Mouse (Mus musculus): ENCODE results near the gene Ippk. TPM values are rescaled to one million over a fixed set of nuclear protein-coding genes. Genes with fewer than 3 reads are reported as not detected.

The Ippk gene
- polyA plus RNA-seq, 1 experiment, result 7.1 TPM

GRCm38 (mm10) chr13:49428042-49428675 is 7.1 kb downstream of the Ippk start:
- Histone ChIP-seq H3K4me1 (ENCODE audit: control insufficient read depth, insufficient read depth, low read length) (peaks cover 9% of the 10 kb centered on the region; the same call in 1 of the 2 replicates), H3K4me3 (ENCODE audit: insufficient read depth, low read depth, low read length) (no peak overlapping the region), H3K36me3 (ENCODE audit: control insufficient read depth, insufficient read depth, low read length) (no peaks in the 10 kb centered on the region), H3K27ac (ENCODE audit: insufficient read depth, low read depth, low read length) (peak overlapping the region; percentile 32; the same call in 1 of the 2 replicates), H3K27me3 (replicated peaks; ENCODE audit: control insufficient read depth, insufficient read depth, low read length) (no peaks in the 10 kb centered on the region)
- peak; percentile 25 for DNase-seq
- TF ChIP-seq POLR2A (IDR thresholded peaks at IDR 0.05; ENCODE audit: low read depth, low read length) (no peak), CTCF (conservative IDR thresholded peaks at IDR 0.05; ENCODE audit: insufficient read depth, insufficient read length, low read depth, low read length) (no peak)
- WGBS, result 76% methylated on average over 1 of the region's 1 CpGs

GRCm38 (mm10) chr13:49430529-49430928 is 9.5 kb downstream of the Ippk start:
- Histone ChIP-seq H3K27ac (ENCODE audit: insufficient read depth, low read depth, low read length) (no peak overlapping the region), H3K27me3 (replicated peaks; ENCODE audit: control insufficient read depth, insufficient read depth, low read length) (no peaks in the 10 kb centered on the region), H3K4me3 (ENCODE audit: insufficient read depth, low read depth, low read length) (no peak overlapping the region), H3K36me3 (ENCODE audit: control insufficient read depth, insufficient read depth, low read length) (no peaks in the 10 kb centered on the region), H3K4me1 (ENCODE audit: control insufficient read depth, insufficient read depth, low read length) (peaks cover 9% of the 10 kb centered on the region; the same call in 1 of the 2 replicates)
- peak; percentile 65 for DNase-seq
- TF ChIP-seq CTCF (conservative IDR thresholded peaks at IDR 0.05; ENCODE audit: insufficient read depth, insufficient read length, low read depth, low read length) (no peak), POLR2A (IDR thresholded peaks at IDR 0.05; ENCODE audit: low read depth, low read length) (no peak)
- 42% methylated on average over 4 of the region's 4 CpGs for WGBS

DNA sequence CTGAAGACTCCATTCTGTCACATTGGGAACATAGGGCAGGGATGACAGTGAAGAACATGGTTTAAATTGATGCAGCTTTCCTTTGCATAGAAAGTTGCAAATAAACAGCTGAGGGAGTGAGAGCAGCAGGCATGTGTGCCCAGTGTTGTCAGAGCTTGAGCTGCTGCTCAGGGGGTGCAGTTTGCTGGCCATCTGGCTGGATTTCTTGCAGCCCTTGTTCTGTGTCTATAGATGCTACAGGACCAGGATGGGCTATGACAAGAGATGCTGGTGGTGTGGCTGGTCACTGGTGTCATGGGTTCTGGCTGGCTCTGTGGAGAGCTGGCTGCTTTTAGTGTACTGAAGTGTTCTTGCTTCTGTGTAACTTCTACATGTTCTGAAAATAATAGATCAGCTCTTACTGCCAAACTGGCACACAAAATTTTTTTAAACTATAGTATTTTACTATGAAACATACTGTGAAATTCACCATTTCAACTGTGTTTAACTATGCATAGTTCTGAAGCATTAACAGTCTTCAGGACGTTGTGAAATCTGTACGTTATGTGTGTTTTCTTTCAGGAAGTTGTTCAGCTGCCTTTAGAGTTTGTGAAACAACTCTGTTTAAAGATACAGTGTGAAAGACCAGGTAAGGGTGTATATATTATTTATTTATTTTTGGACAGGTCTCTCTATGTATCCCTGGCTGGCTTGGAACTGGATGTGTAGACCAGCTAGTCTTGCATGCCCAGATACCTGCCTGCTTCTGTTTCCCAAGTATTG is 12.4 kb downstream of the Ippk start:
- Histone ChIP-seq H3K27me3 (replicated peaks; ENCODE audit: control insufficient read depth, insufficient read depth, low read length) (no peaks in the 10 kb centered on the region), H3K4me3 (ENCODE audit: insufficient read depth, low read depth, low read length) (no peak overlapping the region), H3K36me3 (ENCODE audit: control insufficient read depth, insufficient read depth, low read length) (no peaks in the 10 kb centered on the region), H3K4me1 (ENCODE audit: control insufficient read depth, insufficient read depth, low read length) (peaks cover 5% of the 10 kb centered on the region; the same call in 1 of the 2 replicates), H3K27ac (ENCODE audit: insufficient read depth, low read depth, low read length) (no peak overlapping the region)
- WGBS, result 92% methylated on average over 2 of the region's 2 CpGs
- DNase-seq, result no peak
- TF ChIP-seq CTCF (conservative IDR thresholded peaks at IDR 0.05; ENCODE audit: insufficient read depth, insufficient read length, low read depth, low read length), result no peak
- TF ChIP-seq POLR2A (IDR thresholded peaks at IDR 0.05; ENCODE audit: low read depth, low read length), result no peak

GRCm38 (mm10) chr13:49435745-49436144 is 14.7 kb downstream of the Ippk start:
- H3K4me1 ChIP-seq (ENCODE audit: control insufficient read depth, insufficient read depth, low read length), result no peaks in the 10 kb centered on the region
- no peak for DNase-seq
- WGBS, result 84% methylated on average over 1 of the region's 1 CpGs

DNA sequence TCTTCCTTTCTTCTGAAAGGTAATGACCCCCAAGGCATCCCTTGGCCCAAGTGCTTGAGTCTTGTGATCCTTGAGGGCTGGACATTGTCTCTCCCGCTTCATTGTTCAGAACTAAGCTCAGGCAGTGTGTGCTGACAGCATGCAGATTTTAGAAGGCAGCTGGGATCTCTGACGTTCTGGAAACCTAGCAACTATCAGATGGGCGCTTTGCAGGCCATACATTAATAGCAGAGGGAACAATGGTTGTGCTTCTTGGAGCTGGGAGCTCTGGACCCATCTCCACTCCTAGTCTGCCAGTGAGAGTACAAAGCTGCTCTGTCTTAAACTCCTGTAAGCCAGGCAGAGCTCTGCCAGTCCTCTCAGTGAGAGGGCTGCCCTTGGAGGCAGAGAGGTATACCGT is 15.1 kb downstream of the Ippk start:
- DNase-seq, result no peak
- Histone ChIP-seq H3K36me3 (ENCODE audit: control insufficient read depth, insufficient read depth, low read length) (no peaks in the 10 kb centered on the region), H3K27me3 (replicated peaks; ENCODE audit: control insufficient read depth, insufficient read depth, low read length) (no peaks in the 10 kb centered on the region), H3K27ac (ENCODE audit: insufficient read depth, low read depth, low read length) (no peak overlapping the region), H3K4me3 (ENCODE audit: insufficient read depth, low read depth, low read length) (no peak overlapping the region), H3K4me1 (ENCODE audit: control insufficient read depth, insufficient read depth, low read length) (no peaks in the 10 kb centered on the region)
- TF ChIP-seq POLR2A (IDR thresholded peaks at IDR 0.05; ENCODE audit: low read depth, low read length) (no peak), CTCF (conservative IDR thresholded peaks at IDR 0.05; ENCODE audit: insufficient read depth, insufficient read length, low read depth, low read length) (no peak)
- WGBS, result 80% methylated on average over 4 of the region's 4 CpGs

More at GRCm38 (mm10) chr13:49435745-49436144, 14.7 kb downstream of the Ippk start:
- Histone ChIP-seq H3K27ac (ENCODE audit: insufficient read depth, low read depth, low read length) (no peak overlapping the region), H3K27me3 (replicated peaks; ENCODE audit: control insufficient read depth, insufficient read depth, low read length) (no peaks in the 10 kb centered on the region), H3K36me3 (ENCODE audit: control insufficient read depth, insufficient read depth, low read length) (no peaks in the 10 kb centered on the region), H3K4me3 (ENCODE audit: insufficient read depth, low read depth, low read length) (no peak overlapping the region)
- TF ChIP-seq POLR2A (IDR thresholded peaks at IDR 0.05; ENCODE audit: low read depth, low read length) (no peak), CTCF (conservative IDR thresholded peaks at IDR 0.05; ENCODE audit: insufficient read depth, insufficient read length, low read depth, low read length) (no peak)

- Histone ChIP-seq H3K4me3 (ENCODE audit: insufficient read depth, low read depth, low read length) (no peak overlapping the region), H3K36me3 (ENCODE audit: control insufficient read depth, insufficient read depth, low read length) (no peaks in the 10 kb centered on the region), H3K4me1 (ENCODE audit: control insufficient read depth, insufficient read depth, low read length) (no peaks in the 10 kb centered on the region), H3K27ac (ENCODE audit: insufficient read depth, low read depth, low read length) (no peak overlapping the region), H3K27me3 (replicated peaks; ENCODE audit: control insufficient read depth, insufficient read depth, low read length) (no peaks in the 10 kb centered on the region)
- 96% methylated on average over 6 of the region's 6 CpGs for WGBS
- TF ChIP-seq POLR2A (IDR thresholded peaks at IDR 0.05; ENCODE audit: low read depth, low read length) (no peak), CTCF (conservative IDR thresholded peaks at IDR 0.05; ENCODE audit: insufficient read depth, insufficient read length, low read depth, low read length) (no peak)
- no peak for DNase-seq
These were observed 23.4 kb downstream of the Ippk start for GRCm38 (mm10) chr13:49444451-49444850.

- H3K4me1 ChIP-seq (ENCODE audit: control insufficient read depth, insufficient read depth, low read length), result no peaks in the 10 kb centered on the region
- H3K27me3 ChIP-seq (replicated peaks; ENCODE audit: control insufficient read depth, insufficient read depth, low read length), result no peaks in the 10 kb centered on the region
- no peak overlapping the region for H3K27ac ChIP-seq (ENCODE audit: insufficient read depth, low read depth, low read length)
- H3K4me3 ChIP-seq (ENCODE audit: insufficient read depth, low read depth, low read length), result no peak overlapping the region
- WGBS, result 24% methylated on average over 5 of the region's 5 CpGs
- peak; percentile 81 for DNase-seq
- H3K36me3 ChIP-seq (ENCODE audit: control insufficient read depth, insufficient read depth, low read length), result no peaks in the 10 kb centered on the region
- TF ChIP-seq POLR2A (IDR thresholded peaks at IDR 0.05; ENCODE audit: low read depth, low read length) (no peak), CTCF (conservative IDR thresholded peaks at IDR 0.05; ENCODE audit: insufficient read depth, insufficient read length, low read depth, low read length) (peak; percentile 99)
These were observed 28.3 kb downstream of the Ippk start for GRCm38 (mm10) chr13:49449318-49449749.

Data from kidney, adult 2 months (tissue).